In genomic region chr13:107618796-107619429, GRCm38 (mm10) we compare ENCODE assay signal across 9 mouse cellular contexts.
DNase-seq lines count a peak whose midpoint lies in the region; ATAC-seq lines count a peak whose summit lies in the region.
"Had no signal": no experiment of that assay in that cellular context is flagged by ENCODE, and none has a peak within 500 bp of the region (broad histone marks: within the 10 kb centered on the region; RNA-seq: fewer than 3 reads in every experiment).

No protein-coding gene starts in this region.

- H3K27me3 ChIP-seq in lung, embryonic 16.5 days (ENCODE audit: control insufficient read depth, insufficient read depth, low read depth, low read length) = no peaks in the 10 kb centered on the region
- H3K27me3 ChIP-seq in liver, embryonic 12.5 days (replicated peaks) = no peaks in the 10 kb centered on the region
- H3K27me3 ChIP-seq in neural tube, embryonic 13.5 days = peaks cover 35% of the 10 kb centered on the region

- 46% methylated on average over 15 of the region's 15 CpGs for WGBS in lung, embryonic 16.5 days
- 47% methylated on average over 15 of the region's 15 CpGs for WGBS in liver, embryonic 12.5 days (ENCODE audit: insufficient replicate concordance)
- 28% methylated on average over 15 of the region's 15 CpGs for WGBS in neural tube, embryonic 13.5 days

- H3K9ac ChIP-seq in lung, embryonic 16.5 days (ENCODE audit: low read length) = no peak overlapping the region
- H3K9ac ChIP-seq in liver, embryonic 12.5 days = no peak overlapping the region
- peak overlapping the region; percentile 14; the same call in 1 of the 2 replicates for H3K9ac ChIP-seq in neural tube, embryonic 13.5 days

- peaks cover 8% of the 10 kb centered on the region for H3K4me1 ChIP-seq in lung, embryonic 16.5 days (replicated peaks; ENCODE audit: control insufficient read depth, insufficient read depth, low read length)
- H3K4me1 ChIP-seq in liver, embryonic 12.5 days = peaks cover 21% of the 10 kb centered on the region
- peaks cover 30% of the 10 kb centered on the region for H3K4me1 ChIP-seq in neural tube, embryonic 13.5 days (replicated peaks)

- no peak overlapping the region for H3K4me2 ChIP-seq in lung, embryonic 16.5 days (ENCODE audit: low read depth, low read length)
- H3K4me2 ChIP-seq in liver, embryonic 12.5 days = peak overlapping the region; percentile 47
- H3K4me2 ChIP-seq in neural tube, embryonic 13.5 days = no peak overlapping the region

- H3K4me3 ChIP-seq in lung, embryonic 16.5 days (ENCODE audit: low read length) = no peak overlapping the region
- H3K4me3 ChIP-seq in liver, embryonic 12.5 days = peak overlapping the region; percentile 4; the same call in 1 of the 2 replicates
- H3K4me3 ChIP-seq in neural tube, embryonic 13.5 days = no peak overlapping the region

- H3K9me3 ChIP-seq in lung, embryonic 16.5 days (ENCODE audit: control insufficient read depth, low read length) = no peaks in the 10 kb centered on the region
- H3K9me3 ChIP-seq in liver, embryonic 12.5 days (replicated peaks) = no peaks in the 10 kb centered on the region
- no peaks in the 10 kb centered on the region for H3K9me3 ChIP-seq in neural tube, embryonic 13.5 days

- no peak overlapping the region for H3K27ac ChIP-seq in lung, embryonic 16.5 days (ENCODE audit: low read length)
- H3K27ac ChIP-seq in liver, embryonic 12.5 days = no peak overlapping the region
- 0 out of 2 replicates have a peak overlapping the region, but pooled peaks have one; percentile 33 for H3K27ac ChIP-seq in neural tube, embryonic 13.5 days (replicated peaks)

- H3K36me3 ChIP-seq in lung, embryonic 16.5 days (ENCODE audit: control insufficient read depth, insufficient read depth, low read length) = no peaks in the 10 kb centered on the region
- no peaks in the 10 kb centered on the region for H3K36me3 ChIP-seq in liver, embryonic 12.5 days
- H3K36me3 ChIP-seq in neural tube, embryonic 13.5 days = no peaks in the 10 kb centered on the region

- ATAC-seq in lung, embryonic 16.5 days (ENCODE audit: low read depth) = peak; percentile 20; the same call in 1 of the 2 replicates
- ATAC-seq in liver, embryonic 12.5 days = no peak; the same call in 1 of the 2 replicates
- no peak for ATAC-seq in neural tube, embryonic 13.5 days (ENCODE audit: low read depth)

- peak; percentile 58 for DNase-seq in heart, adult 11 months
- no peak for DNase-seq in heart, adult 8-10 months (ENCODE audit: low spot score)
- no peak for DNase-seq in lung, postnatal 25 days (ENCODE audit: low spot score)
- no peak for DNase-seq in thymus, postnatal 36 days
- no peak for DNase-seq in cerebellum, adult 9-11 months
- DNase-seq: kidney, adult 11 months had no signal
